17 mouse cellular contexts compared by ENCODE assay signal in genomic region chr15:96687366-96687765, GRCm38 (mm10). TPM values are rescaled to one million over a fixed set of nuclear protein-coding genes. Genes with fewer than 3 reads are reported as not detected.
DNase-seq lines count a peak whose midpoint lies in the region; ATAC-seq and TF ChIP-seq lines count a peak whose summit lies in the region.
"Had no signal": no experiment of that assay in that cellular context is flagged by ENCODE, and none has a peak within 500 bp of the region (broad histone marks: within the 10 kb centered on the region; RNA-seq: fewer than 3 reads in every experiment).

No protein-coding gene starts in this region.

- WGBS in liver, postnatal 0 days (ENCODE audit: insufficient replicate concordance), result 61% methylated on average over 1 of the region's 1 CpGs
- 80% methylated on average over 1 of the region's 1 CpGs for WGBS in forebrain, embryonic 13.5 days
- 49% methylated on average over 1 of the region's 1 CpGs for WGBS in neural tube, embryonic 15.5 days

- no peaks in the 10 kb centered on the region for H3K9me3 ChIP-seq in liver, postnatal 0 days (ENCODE audit: low read length)
- H3K9me3 ChIP-seq in ES-E14 (ENCODE audit: control insufficient read depth, insufficient read depth, low read depth, low read length), result no peaks in the 10 kb centered on the region
- H3K9me3 ChIP-seq in forebrain, embryonic 13.5 days (replicated peaks), result no peaks in the 10 kb centered on the region
- no peaks in the 10 kb centered on the region for H3K9me3 ChIP-seq in neural tube, embryonic 15.5 days (replicated peaks)
- H3K9me3 ChIP-seq: embryonic facial prominence, embryonic 10.5 days; embryonic facial prominence, embryonic 12.5 days had no signal

- in situ Hi-C loops in ES-E14 (cut with MboI; ENCODE audit: low sequenced_read_pairs in 2 of 2, unreplicated experiment in 2 of 2), result no loop called here

- H3K4me3 ChIP-seq in liver, postnatal 0 days (ENCODE audit: low read depth, low read length), result no peak overlapping the region
- no peak overlapping the region for H3K4me3 ChIP-seq in ES-E14 (ENCODE audit: insufficient read depth in 1 of 2, low read depth in 1 of 2, low read length in 2 of 2, poor library complexity in 1 of 2, severe bottlenecking in 1 of 2)
- no peak overlapping the region for H3K4me3 ChIP-seq in forebrain, embryonic 13.5 days
- no peak overlapping the region for H3K4me3 ChIP-seq in neural tube, embryonic 15.5 days (replicated peaks)
- H3K4me3 ChIP-seq: embryonic facial prominence, embryonic 10.5 days; embryonic facial prominence, embryonic 12.5 days had no signal

- H3K4me2 ChIP-seq in liver, postnatal 0 days (ENCODE audit: low read depth, low read length), result no peak overlapping the region
- no peak overlapping the region for H3K4me2 ChIP-seq in forebrain, embryonic 13.5 days
- H3K4me2 ChIP-seq in neural tube, embryonic 15.5 days, result no peak overlapping the region
- H3K4me2 ChIP-seq: embryonic facial prominence, embryonic 12.5 days had no signal

- 0 out of 2 replicates have a peak, but pooled peaks have one; percentile 9 for ATAC-seq in liver, postnatal 0 days
- ATAC-seq in forebrain, embryonic 13.5 days, result no peak; the same call in 1 of the 2 replicates
- ATAC-seq in neural tube, embryonic 15.5 days (ENCODE audit: low FRiP score), result no peak
- ATAC-seq: activated CD4-positive, CD25-positive, alpha-beta regulatory T cell, adult 4 months; CD4-positive, CD25-positive, alpha-beta regulatory T cell, adult 4 months; forebrain, embryonic 16.5 days had no signal

- H3K4me1 ChIP-seq in liver, postnatal 0 days (ENCODE audit: insufficient read depth), result peaks cover 8% of the 10 kb centered on the region; the same call in 1 of the 2 replicates
- H3K4me1 ChIP-seq in ES-E14 (ENCODE audit: control insufficient read depth in 2 of 2, insufficient read depth in 2 of 2, low read length in 2 of 2, poor library complexity in 1 of 2), result peaks cover 4 to 5% of the 10 kb centered on the region in 2 experiments; a peak in 2 of 4 replicates
- no peaks in the 10 kb centered on the region; the same call in 1 of the 2 replicates for H3K4me1 ChIP-seq in forebrain, embryonic 13.5 days
- H3K4me1 ChIP-seq in neural tube, embryonic 15.5 days, result peaks cover 13% of the 10 kb centered on the region; the same call in 1 of the 2 replicates

- no peak overlapping the region for H3K9ac ChIP-seq in liver, postnatal 0 days (replicated peaks)
- no peak overlapping the region for H3K9ac ChIP-seq in ES-E14 (ENCODE audit: insufficient read depth, low read depth, low read length, poor library complexity, severe bottlenecking)
- no peak overlapping the region for H3K9ac ChIP-seq in forebrain, embryonic 13.5 days
- no peak overlapping the region for H3K9ac ChIP-seq in neural tube, embryonic 15.5 days (replicated peaks)
- H3K9ac ChIP-seq: embryonic facial prominence, embryonic 12.5 days had no signal

- no peak for TF ChIP-seq EP300 in liver, postnatal 0 days (IDR thresholded peaks at IDR 0.05; ENCODE audit: low read depth)

- H3K36me3 ChIP-seq in liver, postnatal 0 days (replicated peaks; ENCODE audit: insufficient read depth, low read length), result peaks cover 44% of the 10 kb centered on the region
- peaks cover 40% of the 10 kb centered on the region for H3K36me3 ChIP-seq in ES-E14 (ENCODE audit: control insufficient read depth, insufficient read depth, low read length, poor library complexity, severe bottlenecking)
- peaks cover 54% of the 10 kb centered on the region for H3K36me3 ChIP-seq in forebrain, embryonic 13.5 days (ENCODE audit: poor library complexity, severe bottlenecking)
- peaks cover 46% of the 10 kb centered on the region for H3K36me3 ChIP-seq in neural tube, embryonic 15.5 days

- no peak overlapping the region for H3K27ac ChIP-seq in liver, postnatal 0 days (ENCODE audit: low read depth)
- H3K27ac ChIP-seq in ES-E14 (ENCODE audit: insufficient read depth, low read depth, low read length, poor library complexity, severe bottlenecking), result no peak overlapping the region
- H3K27ac ChIP-seq in forebrain, embryonic 13.5 days, result no peak overlapping the region
- no peak overlapping the region for H3K27ac ChIP-seq in neural tube, embryonic 15.5 days (replicated peaks)
- H3K27ac ChIP-seq: embryonic facial prominence, embryonic 10.5 days; embryonic facial prominence, embryonic 12.5 days had no signal

- TF ChIP-seq CTCF in liver, postnatal 0 days (IDR thresholded peaks at IDR 0.05; ENCODE audit: low read depth), result no peak

- no peak for DNase-seq in liver, postnatal 0 days
- DNase-seq in liver, result no peak
- no peak for DNase-seq in ES-E14 (ENCODE audit: low read depth, low spot score)
- peak; percentile 52 for DNase-seq in NIH3T3 (ENCODE audit: low read depth)
- DNase-seq in ovary, adult 18-20 months (ENCODE audit: low spot score), result no peak
- DNase-seq: adrenal gland, adult 8-10 months; adrenal gland, postnatal 14 days; adrenal gland, postnatal 36 days; B cell, adult 2 months had no signal

- no peaks in the 10 kb centered on the region for H3K27me3 ChIP-seq in liver, postnatal 0 days (ENCODE audit: insufficient read depth, low read length)
- no peaks in the 10 kb centered on the region for H3K27me3 ChIP-seq in forebrain, embryonic 13.5 days
- H3K27me3 ChIP-seq in neural tube, embryonic 15.5 days (replicated peaks), result no peaks in the 10 kb centered on the region
- H3K27me3 ChIP-seq: CH12.LX; embryonic facial prominence, embryonic 12.5 days had no signal

TF ChIP-seq in ES-E14, 5 proteins besides CTCF, POLR2A, EP300 and RAD21:
- TF ChIP-seq ZC3H11A (IDR thresholded peaks at IDR 0.05; ENCODE audit: borderline replicate concordance, low read depth, low read length) (no peak), HCFC1 (IDR thresholded peaks at IDR 0.05; ENCODE audit: borderline replicate concordance, insufficient read depth, low read length) (no peak), CHD2 (IDR thresholded peaks at IDR 0.05; ENCODE audit: low read depth, low read length) (0 out of 2 replicates have a peak, but pooled peaks have one; percentile 8), MAFK (IDR thresholded peaks at IDR 0.05; ENCODE audit: insufficient read depth, low read depth, low read length) (no peak)

RNA-seq across cellular contexts. Expression of gene Slc38a2, which starts 12.2 kb away (rescaled TPM):
- polyA plus RNA-seq in liver, postnatal 0 days (2015; fragmentation: Nextera tagmentation; extraction: Ambion mirVana), result 19.0 and 29.6 TPM in 2 replicates
- total RNA-seq in ES-E14 (2012; rRNA removed), result 262 and 326 TPM in 2 replicates
- polyA plus RNA-seq in forebrain, embryonic 13.5 days (2015; fragmentation: Nextera tagmentation; extraction: Ambion mirVana), result 148 and 156 TPM in 2 replicates
- polyA plus RNA-seq in neural tube, embryonic 15.5 days (2015; fragmentation: Nextera tagmentation; extraction: Ambion mirVana), result 89.3 and 93.9 TPM in 2 replicates

RNA-seq across cellular contexts. Expression of gene Slc38a1, which starts 44.7 kb away (rescaled TPM):
- 8.4 and 11.3 TPM in 2 replicates for polyA plus RNA-seq in liver, postnatal 0 days (2015; fragmentation: Nextera tagmentation; extraction: Ambion mirVana)
- total RNA-seq in ES-E14 (2012; rRNA removed), result 95.6 and 99.8 TPM in 2 replicates
- 138 and 142 TPM in 2 replicates for polyA plus RNA-seq in forebrain, embryonic 13.5 days (2015; fragmentation: Nextera tagmentation; extraction: Ambion mirVana)
- polyA plus RNA-seq in neural tube, embryonic 15.5 days (2015; fragmentation: Nextera tagmentation; extraction: Ambion mirVana), result 127 and 134 TPM in 2 replicates

Comparison
In these comparisons a context has a peak if more than half of its experiments do, and no peak if none do; other contexts are left out.
1. RNA of gene Slc38a1, which starts 44.7 kb away (polyA plus RNA-seq): 138 to 142 TPM in forebrain, embryonic 13.5 days and 127 to 134 TPM in neural tube, embryonic 15.5 days; 8.4 to 11.3 TPM in liver, postnatal 0 days; every median in the first group is over 10 times any median in the second.